Mouse (Mus musculus) inflammation-experienced regulatory T-cells, adult 6 months (primary cell): ENCODE data around the gene Efhb. TPM values are rescaled to one million over a fixed set of nuclear protein-coding genes. Genes with fewer than 3 reads are reported as not detected.

Experiments used
- polyA plus RNA-seq, 3 experiments: library from polyadenylated mRNA; unstranded; fragments of 100-300 nt; shearing (Covaris generic); gene quantifications; one replicate each; pipeline ENCODE4 v1.2.1; 2017

Efhb gene
- polyA plus RNA-seq, 3 experiments from 2014 or later, result 0.15 TPM; not detected in 2

Other genes starting within 250 kb of the Efhb start
- 10 to 100 TPM; 14.0 to 19.4 (median 16.6) TPM for gene Rab5a, start 15.9 kb upstream of the Efhb start, polyA plus RNA-seq
- 1 to 10 TPM in 1 of 3 experiments, under 1 TPM in 2; 0.71 to 1.2 (median 0.97) TPM for gene Pp2d1, start 76.1 kb upstream of the Efhb start, polyA plus RNA-seq
- gene Kat2b, start 103.5 kb upstream of the Efhb start, polyA plus RNA-seq, result 10 to 100 TPM; 11.4 to 28.7 (median 18.1) TPM
- gene Sgo1, start 226.0 kb upstream of the Efhb start, polyA plus RNA-seq, result 10 to 100 TPM in 1 of 3 experiments, 1 to 10 TPM in 2; 1.4 to 35.4 (median 4.2) TPM